Mouse (Mus musculus) right cerebral cortex, postnatal 36 days (tissue): ENCODE results near the gene Itgal.

Source experiments
- DNase-seq, 2 experiments: peaks; one replicate each; pipeline ENCODE4 v3.0.0; 2022; ENCODE audit warnings: low spot score in 2 of 2, mixed read lengths in 1 of 2

The Itgal gene

DNA sequence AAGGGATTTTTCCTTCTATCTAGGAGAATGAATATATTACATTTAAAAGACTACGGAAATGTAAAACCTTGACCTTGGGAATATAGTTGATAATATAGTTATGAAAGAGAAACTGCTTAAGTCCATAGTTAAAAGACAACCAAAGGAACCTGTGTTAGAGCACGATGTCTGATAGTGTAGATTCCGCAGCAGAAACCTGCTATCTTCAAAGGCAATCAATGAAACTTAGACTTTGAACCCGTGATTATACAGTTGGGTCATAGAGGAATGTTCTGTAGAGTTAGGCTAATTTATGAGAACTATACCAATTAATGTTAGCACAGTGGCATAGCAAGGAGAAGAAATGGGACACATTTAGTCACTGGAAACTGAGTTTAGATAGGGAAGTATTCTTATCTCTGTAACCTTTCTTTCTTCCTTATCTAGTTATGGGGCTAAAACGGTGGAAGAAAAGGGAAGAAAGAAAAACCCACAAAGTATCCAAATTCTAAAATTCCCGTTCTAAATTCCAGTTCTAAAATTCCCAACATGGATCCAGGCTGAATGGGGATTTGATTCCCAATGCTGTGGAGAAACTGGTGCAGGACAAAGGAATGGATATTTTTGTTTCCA lies 82.4 kb downstream of the Itgal start:
- DNase-seq = no peak
